20 mouse cellular contexts compared by ENCODE assay signal in genomic region chr4:126168851-126169250, GRCm38 (mm10). TPM values are rescaled to one million over a fixed set of nuclear protein-coding genes. Genes with fewer than 3 reads are reported as not detected.
"Had no signal": no experiment of that assay in that cellular context is flagged by ENCODE, and none has a peak within 500 bp of the region (broad histone marks: within the 10 kb centered on the region; RNA-seq: fewer than 3 reads in every experiment).

No protein-coding gene starts in this region.

- ATAC-seq: midbrain, embryonic 15.5 days had no signal

- H3K4me3 ChIP-seq: limb, embryonic 12.5 days; limb, embryonic 15.5 days; midbrain, embryonic 12.5 days; midbrain, embryonic 15.5 days; neural tube, embryonic 13.5 days; stomach, embryonic 15.5 days had no signal

- DNase-seq: kidney, adult 18-20 months; kidney, adult 9 months; kidney, postnatal 14 days; kidney, postnatal 4 days; left cerebral cortex, postnatal 4 days; lung, adult 18-20 months; lung, postnatal 14 days; retina, postnatal 1 day; right cerebral cortex, postnatal 25 days; spleen, adult 18-20 months; thymus, postnatal 25 days had no signal

- H3K4me1 ChIP-seq: limb, embryonic 15.5 days; midbrain, embryonic 12.5 days; midbrain, embryonic 15.5 days; neural tube, embryonic 13.5 days; stomach, embryonic 15.5 days had no signal

- H3K9ac ChIP-seq: limb, embryonic 12.5 days; limb, embryonic 15.5 days; liver, embryonic 14.5 days; midbrain, embryonic 12.5 days; midbrain, embryonic 15.5 days; neural tube, embryonic 13.5 days; stomach, embryonic 15.5 days had no signal

- H3K27me3 ChIP-seq: limb, embryonic 12.5 days; limb, embryonic 15.5 days; midbrain, embryonic 12.5 days; midbrain, embryonic 15.5 days; neural tube, embryonic 13.5 days; stomach, embryonic 15.5 days had no signal

- H3K27ac ChIP-seq: limb, embryonic 12.5 days; limb, embryonic 15.5 days; liver, embryonic 14.5 days; macrophage; midbrain, embryonic 12.5 days; midbrain, embryonic 15.5 days; neural tube, embryonic 13.5 days; stomach, embryonic 15.5 days had no signal

- H3K9me3 ChIP-seq: limb, embryonic 12.5 days; limb, embryonic 15.5 days; midbrain, embryonic 12.5 days; midbrain, embryonic 15.5 days; neural tube, embryonic 13.5 days; stomach, embryonic 15.5 days had no signal

- H3K4me2 ChIP-seq: limb, embryonic 12.5 days; limb, embryonic 15.5 days; midbrain, embryonic 12.5 days; midbrain, embryonic 15.5 days; neural tube, embryonic 13.5 days; stomach, embryonic 15.5 days had no signal

RNA-seq across cellular contexts. Expression of gene Sh3d21, which starts 5.6 kb away (rescaled TPM):
- total RNA-seq: megakaryocyte, adult 5-6 weeks had no signal
